Mouse (Mus musculus): ENCODE results near the gene Ttc17.

Gene Ttc17

GRCm38 (mm10) chr2:94289659-94290058 is 116.8 kb downstream of the Ttc17 start:
- DNase-seq, result no peak

- DNase-seq, result no peak
Observed at GRCm38 (mm10) chr2:94289169-94289568, 117.3 kb downstream of the Ttc17 start.

DNA sequence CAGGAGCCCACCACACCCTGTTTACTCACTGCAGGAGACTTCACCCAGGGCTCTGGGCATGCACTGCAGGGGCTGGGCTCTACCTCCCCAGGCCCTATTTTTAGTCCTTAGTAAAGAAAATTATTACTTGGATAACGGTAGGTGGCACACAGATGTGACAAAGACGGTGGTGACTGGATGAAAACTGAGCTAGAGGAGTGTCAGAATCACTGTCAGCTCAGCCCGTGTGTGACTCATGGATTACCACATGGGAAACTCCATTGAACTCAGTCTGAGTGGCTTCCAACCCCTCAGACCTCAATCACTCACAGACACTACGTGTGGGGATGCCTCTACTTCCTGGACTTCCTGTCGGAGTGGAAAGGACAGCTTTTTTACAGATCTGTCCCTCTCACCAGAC is 118.4 kb downstream of the Ttc17 start:
- DNase-seq, result no peak

GRCm38 (mm10) chr2:94287435-94287834 is 119.1 kb downstream of the Ttc17 start:
- DNase-seq, result peak in 1 of 2 experiments; percentile 39

- no peak for DNase-seq
Observed at GRCm38 (mm10) chr2:94283526-94283925, 123.0 kb downstream of the Ttc17 start.

DNA sequence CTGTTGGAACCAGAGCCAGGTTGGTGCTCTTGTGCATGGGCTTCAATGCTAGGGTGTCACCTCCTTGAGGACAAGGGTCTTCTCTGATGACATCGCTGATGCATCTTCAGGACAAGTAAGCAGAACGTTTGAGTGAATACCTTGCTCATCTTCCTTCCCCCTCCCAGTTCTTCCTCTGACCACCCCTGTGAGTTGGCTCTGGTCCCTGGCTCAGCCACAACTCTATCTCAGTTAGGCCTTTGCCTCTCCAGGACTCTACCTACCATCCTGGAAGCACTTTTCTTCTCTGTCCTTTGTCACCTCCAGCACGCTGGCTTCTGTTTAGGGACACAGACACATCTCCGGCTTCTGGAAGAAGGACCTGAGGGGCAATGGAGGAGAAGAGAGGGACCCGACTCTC is 126.9 kb downstream of the Ttc17 start:
- no peak for DNase-seq

GRCm38 (mm10) chr2:94276103-94276502 is 130.4 kb downstream of the Ttc17 start:
- DNase-seq, result peak; percentile 81

- DNase-seq, result peak; percentile 31 to 56
Observed at GRCm38 (mm10) chr2:94275658-94276057, 130.8 kb downstream of the Ttc17 start.

DNA sequence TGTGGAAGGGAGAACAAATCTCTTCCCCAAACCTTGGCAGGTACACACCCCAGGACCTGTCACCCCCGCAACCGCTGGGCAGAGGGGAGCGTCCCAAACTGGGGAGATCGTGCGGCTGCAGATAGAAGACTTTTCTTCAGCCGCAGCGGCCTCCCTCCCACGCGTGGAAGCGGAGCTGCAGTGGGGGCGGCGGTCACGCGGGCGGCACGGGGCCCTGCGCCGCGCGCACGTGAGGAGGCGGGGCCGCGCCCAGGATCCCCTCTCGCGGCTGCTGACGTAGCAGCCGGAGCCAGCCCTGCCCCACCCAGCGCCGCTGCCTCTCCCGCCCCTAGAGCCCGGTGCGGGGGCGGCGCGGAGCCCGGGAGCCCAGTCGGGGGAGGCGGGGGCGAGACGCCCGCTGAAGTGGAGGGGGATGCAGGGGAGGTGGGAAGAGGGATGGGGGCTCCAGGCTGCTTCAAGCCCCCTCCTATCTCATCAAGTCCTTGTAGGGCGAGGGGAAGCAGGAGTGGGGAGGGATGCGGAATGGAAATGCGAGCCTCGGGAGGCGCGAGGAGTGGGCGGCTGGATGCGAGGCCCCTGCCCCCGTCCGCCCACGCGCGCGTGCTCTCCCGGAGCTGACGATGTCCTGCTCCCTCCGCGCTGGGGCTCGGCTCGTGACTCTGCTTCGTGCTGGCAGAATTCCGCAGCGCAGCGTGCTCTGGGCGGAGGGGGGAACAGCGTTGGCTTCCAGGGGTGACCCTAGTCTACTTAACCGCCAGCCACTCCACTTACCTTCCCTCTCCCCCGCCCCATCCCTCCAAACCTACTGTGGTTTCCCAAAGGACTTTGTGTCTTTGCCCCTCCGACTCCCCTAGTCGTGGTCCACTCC is 133.1 kb downstream of the Ttc17 start:
- DNase-seq, result peak; percentile 86 to 91

DNA sequence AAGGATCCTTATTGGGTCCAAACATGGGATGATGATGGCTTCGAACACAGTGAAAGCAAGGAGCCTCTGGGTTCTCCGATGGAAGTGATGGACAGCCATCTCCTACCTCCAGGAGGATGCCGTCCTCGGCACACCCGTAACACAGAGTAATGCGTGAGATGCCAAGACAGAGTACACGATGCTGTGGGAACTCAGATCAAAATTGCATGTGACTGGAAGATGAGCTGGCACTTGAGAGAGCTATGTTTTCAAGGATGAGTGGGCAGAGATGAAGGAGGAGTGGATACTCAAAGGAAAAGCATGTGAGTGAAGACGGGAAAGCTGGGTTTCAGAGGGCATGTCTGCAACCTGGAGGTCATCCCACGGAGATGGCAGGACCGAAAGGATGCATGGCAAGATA is 135.3 kb downstream of the Ttc17 start:
- DNase-seq, result no peak

DNA sequence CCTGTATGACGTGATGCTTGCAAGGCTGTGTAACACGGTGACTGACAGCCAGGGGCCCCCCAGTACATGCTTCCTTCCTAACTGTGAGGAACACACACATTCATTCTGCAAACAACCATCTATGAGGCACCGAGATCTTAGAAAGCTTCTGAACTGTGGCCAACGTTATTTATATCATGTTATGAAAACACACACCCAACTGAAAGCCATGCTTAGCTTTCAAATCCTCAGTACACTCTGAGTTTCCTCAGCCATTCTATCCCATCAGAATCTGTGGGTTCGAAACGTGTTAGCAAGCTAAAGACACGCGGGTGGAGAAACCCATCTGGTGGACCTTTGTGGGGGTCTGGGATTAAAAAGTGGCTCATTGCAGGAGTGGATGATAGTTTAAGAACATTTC is 137.7 kb downstream of the Ttc17 start:
- no peak for DNase-seq

GRCm38 (mm10) chr2:94267213-94267850 is 139.2 kb downstream of the Ttc17 start:
- no peak for DNase-seq

- DNase-seq, result no peak
Observed at GRCm38 (mm10) chr2:94266381-94267160, 139.9 kb downstream of the Ttc17 start.

- peak; percentile 63 to 71 for DNase-seq
Observed at GRCm38 (mm10) chr2:94265221-94266191, 141.0 kb downstream of the Ttc17 start.

- no peak for DNase-seq
Observed at GRCm38 (mm10) chr2:94264631-94265098, 141.8 kb downstream of the Ttc17 start.

- DNase-seq, result no peak
Observed at GRCm38 (mm10) chr2:94264006-94264405, 142.5 kb downstream of the Ttc17 start.

GRCm38 (mm10) chr2:94263530-94263937 is 143.0 kb downstream of the Ttc17 start:
- DNase-seq, result peak in 1 of 2 experiments; percentile 37

- DNase-seq, result no peak
Observed at GRCm38 (mm10) chr2:94262917-94263529, 143.5 kb downstream of the Ttc17 start.

DNA sequence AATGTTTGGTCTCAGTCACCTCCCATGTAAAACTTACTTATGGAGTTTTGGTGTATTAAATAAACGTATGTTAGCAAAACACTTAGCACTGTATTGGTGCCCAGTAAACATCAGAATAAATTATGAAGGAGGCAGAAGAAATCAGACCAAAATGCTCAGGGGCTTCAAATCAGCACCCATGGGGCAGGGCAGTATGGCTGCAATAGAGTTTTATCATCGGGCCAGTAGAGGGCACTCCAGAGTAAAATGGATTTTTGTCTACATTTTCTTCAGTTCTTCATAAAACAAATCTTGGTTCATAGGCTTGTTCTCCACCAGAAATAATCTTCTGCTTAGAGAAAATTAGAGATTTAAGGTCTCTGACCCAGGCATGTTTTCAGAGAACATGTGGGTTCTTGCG is 152.4 kb downstream of the Ttc17 start:
- peak; percentile 35 to 74 for DNase-seq

All from cerebellum, postnatal 36 days (tissue).